Mouse (Mus musculus) forebrain, postnatal 0 days (tissue): ENCODE measurements at regions not wholly inside any gene's neighbourhood (a gene's known extent, or its start where the extent isn't known, plus 50 kb on each side); places are given as distances from the start of the nearest gene placed in this dataset.
A peak's percentile ranks its signal among the peaks of the same experiment; 100 is the strongest.

Source experiments
- ATAC-seq: fragments of 200-750 bp; cut with Nextera tagmentation; 2 replicates; pipeline ENCODE4 v1.8.0; 2017; ENCODE audit warnings: mild to moderate bottlenecking, moderate library complexity
- DNase-seq: peaks from one replicate; pipeline ENCODE4 v3.0.0-alpha.2; 2015
- H3K27ac ChIP-seq: fragments of 300-500 bp; sonication (generic); 2 replicates; pipeline ENCODE4 v1.5.1; 2014; ENCODE audit warnings: low read depth, mild to moderate bottlenecking, antibody characterized with exemption, low read length, moderate library complexity, mixed read lengths
- H3K27me3 ChIP-seq: fragments of 300-500 bp; sonication (generic); 2 replicates; pipeline ENCODE4 v1.6.1; 2014; ENCODE audit warnings: mild to moderate bottlenecking, low read length, mixed read lengths; ENCODE audit not compliant: insufficient read depth
- H3K36me3 ChIP-seq: fragments of 300-500 bp; sonication (generic); 2 replicates; pipeline ENCODE4 v1.6.1; 2014; ENCODE audit warnings: mild to moderate bottlenecking, moderate library complexity; ENCODE audit not compliant: insufficient read depth
- H3K4me1 ChIP-seq: fragments of 300-500 bp; sonication (generic); 2 replicates; pipeline ENCODE4 v1.6.1; 2014; ENCODE audit warnings: antibody characterized with exemption; ENCODE audit not compliant: insufficient read depth
- H3K4me2 ChIP-seq: fragments of 300-500 bp; sonication (generic); 2 replicates; pipeline ENCODE4 v1.6.1; 2014; ENCODE audit warnings: low read depth, mild to moderate bottlenecking, moderate library complexity
- H3K4me3 ChIP-seq: fragments of 300-500 bp; sonication (generic); 2 replicates; pipeline ENCODE4 v1.5.1; 2014; ENCODE audit warnings: low read depth, low read length, mixed read lengths
- H3K9ac ChIP-seq: fragments of 300-500 bp; sonication (generic); 2 replicates; pipeline ENCODE4 v1.6.1; 2014; ENCODE audit warnings: mild to moderate bottlenecking
- H3K9me3 ChIP-seq: fragments of 300-500 bp; sonication (generic); 2 replicates; pipeline ENCODE4 v1.6.1; 2016; ENCODE audit warnings: low read length
- CTCF ChIP-seq: sonication (generic); IDR thresholded peaks from 2 replicates; pipeline ENCODE4 v1.5.1; 2016; ENCODE audit warnings: antibody characterized with exemption, control low read depth, low read depth
- WGBS: fragments of 180-500 bp; shearing (Covaris S2); extraction: QIAGEN DNeasy Blood & Tissue Kit; methylation state at CpG from one replicate; pipeline ENCODE4 v1.1.7; 2014; 5-methylcytosine and 5-hydroxymethylcytosine counted together

DNA sequence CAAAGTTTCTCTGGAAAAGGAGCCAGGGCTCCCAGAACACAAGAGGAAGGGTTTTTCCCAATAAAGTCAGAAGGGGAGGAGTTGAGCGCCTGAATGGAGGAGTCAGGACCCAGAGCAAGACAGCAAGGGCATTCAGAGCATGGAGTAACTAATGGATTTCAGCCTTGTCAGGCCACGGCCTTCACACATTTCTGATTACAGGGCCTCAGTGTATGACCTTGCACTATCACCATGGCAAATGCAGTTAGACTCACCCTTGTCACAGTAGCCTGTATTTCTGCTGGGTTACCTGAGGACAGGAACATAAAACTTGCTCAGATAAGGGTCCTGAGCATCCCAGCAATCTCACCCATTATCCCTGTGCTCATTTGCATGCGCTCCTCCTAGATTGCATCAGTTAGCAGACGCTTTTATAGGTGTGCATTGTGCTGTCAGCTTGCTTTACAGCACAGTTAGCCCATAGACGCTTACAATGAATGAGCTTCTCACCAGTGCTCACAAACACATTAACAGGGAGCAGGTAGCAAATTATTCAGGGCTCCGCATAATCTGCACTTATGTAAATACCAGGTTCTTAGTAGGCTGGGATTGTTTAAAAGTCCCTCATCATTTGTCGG, 547.4 kb downstream of the Insc start:
- 49% methylated on average over 7 of the region's 7 CpGs for WGBS
- ATAC-seq = no peak
- DNase-seq = no peak
- Histone ChIP-seq H3K4me2 (no peak overlapping the region), H3K36me3 (no peaks in the 10 kb centered on the region), H3K27me3 (peaks cover 10% of the 10 kb centered on the region), H3K9ac (no peak overlapping the region), H3K27ac (no peak overlapping the region), H3K4me3 (no peak overlapping the region), H3K4me1 (no peaks in the 10 kb centered on the region), H3K9me3 (no peaks in the 10 kb centered on the region)
- TF ChIP-seq CTCF = no peak

DNA sequence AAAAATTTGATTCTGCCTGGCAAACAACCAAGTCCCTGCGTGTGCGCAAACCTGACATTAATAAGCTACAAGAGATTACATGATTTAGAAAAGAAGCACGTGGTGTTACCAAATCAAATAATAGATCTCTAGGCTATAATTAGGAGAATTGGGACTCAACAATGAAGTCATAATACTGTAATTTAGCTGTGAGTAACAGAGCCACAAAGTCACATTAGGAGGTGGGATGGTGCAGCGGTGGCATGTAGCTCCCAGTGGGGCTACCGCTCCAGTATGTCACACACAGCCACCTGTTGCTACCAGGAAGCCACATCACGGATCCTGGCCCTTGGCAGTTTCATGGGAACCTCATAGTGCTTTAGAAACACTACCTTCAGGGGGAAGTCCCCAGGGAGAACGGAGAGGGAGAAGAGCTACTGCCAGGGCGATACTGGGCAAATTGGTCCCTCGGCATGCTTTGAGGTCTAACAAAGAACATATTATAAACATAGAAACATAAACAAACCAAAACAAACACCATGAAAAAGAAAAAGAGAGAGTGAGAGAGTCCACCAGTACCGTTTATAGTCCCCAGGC, 551.2 kb downstream of the Insc start:
- 49% methylated on average over 10 of the region's 10 CpGs for WGBS
- ATAC-seq = peak; percentile 69; the same call in 1 of the 2 replicates
- DNase-seq = peak; percentile 29

DNA sequence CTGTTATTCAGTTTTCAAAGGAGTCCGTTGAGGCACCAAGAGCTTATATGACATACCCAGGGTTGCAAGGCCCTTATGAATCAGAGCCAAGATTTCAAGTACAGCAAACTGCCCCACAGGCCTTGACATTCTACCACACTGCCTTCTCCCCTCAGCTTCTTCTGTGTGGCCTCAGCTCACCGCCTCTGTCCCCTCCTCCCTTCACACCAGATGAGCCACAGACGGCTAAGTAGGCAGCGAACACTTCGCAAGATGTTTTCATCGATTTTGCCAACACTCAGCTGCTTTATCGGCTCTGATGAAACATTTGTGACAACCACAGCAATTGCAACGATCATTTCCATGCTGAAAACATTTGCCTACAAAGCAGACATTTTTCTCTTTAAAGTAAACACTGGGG, 556.7 kb downstream of the Insc start:
- H3K4me2 ChIP-seq = no peak overlapping the region
- 70% methylated on average over 8 of the region's 8 CpGs for WGBS
- H3K9me3 ChIP-seq = no peaks in the 10 kb centered on the region
- no peaks in the 10 kb centered on the region for H3K36me3 ChIP-seq
- no peaks in the 10 kb centered on the region for H3K4me1 ChIP-seq
- no peak overlapping the region for H3K4me3 ChIP-seq
- ATAC-seq (no peak), DNase-seq (no peak)
- no peak for TF ChIP-seq CTCF
- no peak overlapping the region for H3K9ac ChIP-seq
- H3K27me3 ChIP-seq = no peaks in the 10 kb centered on the region; the same call in none of the 2 replicates
- no peak overlapping the region for H3K27ac ChIP-seq

More for the DNA sequence above, 551.2 kb downstream of the Insc start:
- no peak overlapping the region for H3K4me3 ChIP-seq
- no peaks in the 10 kb centered on the region for H3K9me3 ChIP-seq
- no peak overlapping the region for H3K27ac ChIP-seq
- no peaks in the 10 kb centered on the region for H3K4me1 ChIP-seq
- no peaks in the 10 kb centered on the region for H3K36me3 ChIP-seq
- H3K9ac ChIP-seq = no peak overlapping the region
- peaks cover 5% of the 10 kb centered on the region for H3K27me3 ChIP-seq
- no peak overlapping the region for H3K4me2 ChIP-seq
- TF ChIP-seq CTCF = no peak

DNA sequence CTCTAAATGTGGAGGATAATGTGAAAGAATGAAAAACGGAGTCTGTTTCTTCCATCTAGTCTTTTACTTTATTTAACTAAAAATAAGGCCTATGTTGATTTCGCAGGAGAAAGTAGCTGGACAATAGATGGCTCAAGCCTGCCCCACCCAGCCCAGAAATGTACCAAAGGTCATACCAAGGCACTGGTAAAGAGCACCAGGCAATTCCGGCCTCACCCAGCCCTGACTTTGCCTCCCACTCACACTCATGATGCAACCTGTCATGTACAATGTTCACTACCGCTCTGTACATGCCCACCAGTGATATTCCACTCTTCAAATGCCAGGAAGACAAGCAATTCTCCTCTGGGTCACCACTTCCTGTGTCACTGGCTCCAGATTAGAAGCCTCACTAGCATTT, 564.9 kb downstream of the Insc start:
- H3K4me1 ChIP-seq = no peaks in the 10 kb centered on the region
- H3K4me2 ChIP-seq = no peak overlapping the region
- H3K36me3 ChIP-seq = no peaks in the 10 kb centered on the region
- H3K27me3 ChIP-seq = no peaks in the 10 kb centered on the region
- no peak overlapping the region for H3K9ac ChIP-seq
- no peak overlapping the region for H3K27ac ChIP-seq
- TF ChIP-seq CTCF = no peak
- ATAC-seq (no peak), DNase-seq (no peak)
- H3K4me3 ChIP-seq = no peak overlapping the region
- H3K9me3 ChIP-seq = no peaks in the 10 kb centered on the region
- WGBS = 91% methylated on average over 4 of the region's 4 CpGs

DNA sequence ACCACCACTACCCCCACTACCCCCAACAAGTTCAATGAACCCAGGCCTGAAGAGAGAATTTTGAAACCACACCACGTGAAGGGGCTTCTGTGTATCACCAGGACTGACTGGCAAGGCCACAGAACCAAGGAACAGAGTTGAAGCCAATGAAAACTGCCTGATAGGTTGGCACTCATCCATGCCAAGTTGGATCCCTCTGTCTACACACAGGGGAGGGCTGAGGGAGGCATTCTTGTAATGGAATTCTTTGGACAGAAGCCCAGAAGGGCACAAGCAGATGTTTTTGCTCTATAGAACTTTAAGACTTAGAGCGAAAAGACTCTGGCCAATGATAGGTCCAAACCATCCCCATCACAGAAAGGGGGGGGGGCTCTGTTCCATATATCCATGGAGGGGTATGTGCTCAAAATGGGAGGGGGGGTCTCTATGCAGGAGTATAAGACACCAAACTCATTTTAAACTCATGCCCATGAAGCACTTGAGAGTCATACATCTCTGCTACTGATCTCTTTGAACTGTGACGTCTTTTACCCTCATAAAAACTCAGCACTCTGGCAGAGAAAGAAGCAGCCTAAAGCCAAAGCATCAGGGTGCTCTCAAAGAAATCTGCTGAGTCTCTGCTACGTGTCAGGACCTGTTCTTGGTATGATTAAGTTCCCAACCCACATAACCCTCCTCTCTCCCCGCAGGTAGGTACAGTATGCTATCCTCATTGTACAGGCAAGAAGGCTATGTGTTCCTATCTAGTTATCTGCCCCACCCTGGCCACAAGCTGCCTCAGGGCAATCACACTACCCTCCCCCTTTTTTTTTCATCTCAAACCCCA, 567.1 kb downstream of the Insc start:
- ATAC-seq (peak; percentile 65; the same call in 1 of the 2 replicates), DNase-seq (peak; percentile 60)
- Histone ChIP-seq H3K4me1 (no peaks in the 10 kb centered on the region), H3K4me2 (no peak overlapping the region), H3K36me3 (no peaks in the 10 kb centered on the region), H3K9me3 (no peaks in the 10 kb centered on the region), H3K27me3 (no peaks in the 10 kb centered on the region), H3K27ac (no peak overlapping the region), H3K4me3 (no peak overlapping the region), H3K9ac (no peak overlapping the region)
- WGBS = 38% methylated on average over 5 of the region's 5 CpGs
- no peak for TF ChIP-seq CTCF

DNA sequence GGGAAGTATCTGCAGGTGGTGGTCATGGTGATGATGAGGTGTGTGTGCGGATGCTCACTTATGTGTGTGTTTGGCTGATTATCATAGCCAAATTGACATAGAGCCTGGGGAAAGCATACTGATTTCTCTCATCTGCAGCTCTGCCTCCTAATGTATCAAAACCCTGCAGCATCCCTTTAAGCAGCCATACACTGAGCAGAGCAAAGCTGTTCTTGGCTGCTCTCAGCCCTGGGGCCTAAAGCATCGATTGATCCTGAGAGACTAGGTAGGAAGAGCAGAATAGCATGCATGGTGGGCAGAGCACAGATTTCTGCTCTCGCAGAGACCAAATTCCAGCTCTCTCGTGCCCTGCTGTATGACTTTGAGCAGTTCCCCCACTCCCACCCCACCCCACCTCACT, 576.0 kb downstream of the Insc start:
- no peaks in the 10 kb centered on the region for H3K4me1 ChIP-seq
- no peaks in the 10 kb centered on the region for H3K36me3 ChIP-seq
- H3K27ac ChIP-seq = no peak overlapping the region
- 73% methylated on average over 4 of the region's 4 CpGs for WGBS
- H3K4me3 ChIP-seq = no peak overlapping the region
- H3K27me3 ChIP-seq = no peaks in the 10 kb centered on the region
- no peak for ATAC-seq
- H3K9ac ChIP-seq = no peak overlapping the region
- TF ChIP-seq CTCF = no peak
- no peak for DNase-seq
- no peaks in the 10 kb centered on the region for H3K9me3 ChIP-seq
- H3K4me2 ChIP-seq = no peak overlapping the region

DNA sequence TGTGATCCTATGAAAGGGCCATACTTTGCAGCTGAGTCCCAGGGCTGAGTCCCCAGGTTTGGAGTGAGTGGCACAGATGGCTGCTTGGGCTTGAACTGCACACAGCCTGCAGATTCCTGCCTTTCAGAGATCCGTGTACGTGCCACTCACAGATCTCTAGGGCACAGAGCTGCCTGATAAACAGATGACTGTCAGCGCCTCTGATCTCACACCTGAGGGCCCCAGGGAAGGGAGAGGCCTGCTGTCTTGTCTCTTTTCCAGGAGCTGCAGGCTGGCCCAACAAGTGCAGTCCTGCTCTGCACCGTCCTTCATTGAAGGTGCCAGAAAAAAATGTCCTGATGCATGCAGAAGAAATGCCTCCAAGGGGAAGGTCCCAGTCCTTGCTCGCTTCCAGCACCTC, 579.5 kb downstream of the Insc start:
- ATAC-seq (no peak), DNase-seq (no peak)
- 74% methylated on average over 5 of the region's 5 CpGs for WGBS
- Histone ChIP-seq H3K27ac (no peak overlapping the region), H3K27me3 (no peaks in the 10 kb centered on the region), H3K4me3 (no peak overlapping the region), H3K9me3 (no peaks in the 10 kb centered on the region), H3K9ac (no peak overlapping the region), H3K4me2 (no peak overlapping the region), H3K36me3 (no peaks in the 10 kb centered on the region), H3K4me1 (no peaks in the 10 kb centered on the region)
- no peak for TF ChIP-seq CTCF
